Mouse (Mus musculus) heart, adult 2 months (tissue): ENCODE results near the gene Fgf13.

Source experiments
- CTCF ChIP-seq: fragments of 200-600 bp; IDR thresholded peaks from 2 replicates; pipeline ENCODE4 v1.8.1; 2022; ENCODE audit warnings: antibody characterized with exemption, mild to moderate bottlenecking, moderate library complexity
- POLR2A ChIP-seq: fragments of 200-500 bp; IDR thresholded peaks from 2 replicates; pipeline ENCODE4 v1.6.1; 2011; ENCODE audit warnings: mild to moderate bottlenecking, low read depth, low read length, control low read depth; ENCODE audit not compliant: insufficient read depth

DNA sequence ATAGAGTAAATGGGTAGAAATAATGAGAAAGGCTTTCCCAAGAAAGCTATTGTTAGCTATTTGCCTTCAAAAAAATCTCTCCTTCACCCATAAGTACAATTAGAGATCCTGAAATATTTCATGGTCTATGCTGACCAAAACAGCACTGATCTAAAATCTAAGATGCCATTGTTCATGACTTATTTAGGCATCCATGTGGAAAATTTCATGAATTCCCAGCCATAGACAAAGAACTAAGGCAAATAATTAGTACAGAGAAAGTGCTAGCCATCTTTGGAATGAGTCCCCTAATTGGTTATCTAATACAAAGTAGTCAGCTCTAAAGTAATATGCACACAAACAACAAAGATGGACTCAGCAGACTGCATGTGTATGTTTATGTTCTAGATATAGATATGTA lies 366.7 kb downstream of the Fgf13 start:
- TF ChIP-seq POLR2A = no peak
- TF ChIP-seq CTCF = no peak
